In genomic region chr2:55841521-55841920, GRCm38 (mm10) we compare ENCODE assay signal across 9 mouse cellular contexts.
DNase-seq lines count a peak whose midpoint lies in the region; ATAC-seq lines count a peak whose summit lies in the region.
"Had no signal": no experiment of that assay in that cellular context is flagged by ENCODE, and none has a peak within 500 bp of the region (broad histone marks: within the 10 kb centered on the region; RNA-seq: fewer than 3 reads in every experiment).

No protein-coding gene starts in this region.

- 49% methylated on average over 1 of the region's 1 CpGs for WGBS in forebrain, embryonic 14.5 days
- 56% methylated on average over 1 of the region's 1 CpGs for WGBS in forebrain, embryonic 13.5 days
- 42% methylated on average over 1 of the region's 1 CpGs for WGBS in midbrain, embryonic 11.5 days
- 55% methylated on average over 1 of the region's 1 CpGs for WGBS in midbrain, embryonic 15.5 days
- WGBS in embryonic facial prominence, embryonic 11.5 days, result 50% methylated on average over 1 of the region's 1 CpGs

- no peaks in the 10 kb centered on the region for H3K36me3 ChIP-seq in forebrain, embryonic 14.5 days (ENCODE audit: control insufficient read depth, insufficient read depth, low read length)
- H3K36me3 ChIP-seq in forebrain, embryonic 13.5 days (ENCODE audit: poor library complexity, severe bottlenecking), result no peaks in the 10 kb centered on the region
- H3K36me3 ChIP-seq in midbrain, embryonic 11.5 days (ENCODE audit: control insufficient read depth, insufficient read depth, low read length), result no peaks in the 10 kb centered on the region
- H3K36me3 ChIP-seq in midbrain, embryonic 15.5 days (replicated peaks), result no peaks in the 10 kb centered on the region
- H3K36me3 ChIP-seq in embryonic facial prominence, embryonic 11.5 days (replicated peaks; ENCODE audit: control insufficient read depth, insufficient read depth, low read depth, low read length), result no peaks in the 10 kb centered on the region
- H3K36me3 ChIP-seq: liver, embryonic 13.5 days had no signal

- DNase-seq in forebrain, embryonic 14.5 days (ENCODE audit: low spot score), result peak; percentile 38
- DNase-seq in midbrain, embryonic 11.5 days (ENCODE audit: low spot score, missing footprints), result peak; percentile 79
- peak; percentile 12 for DNase-seq in embryonic facial prominence, embryonic 11.5 days (ENCODE audit: low spot score)
- peak; percentile 7 to 31 for DNase-seq in left cerebral cortex, postnatal 14 days (ENCODE audit: low spot score in 2 of 2)
- no peak for DNase-seq in spleen, postnatal 4 days (ENCODE audit: low spot score in 2 of 2)
- DNase-seq: liver, embryonic 13.5 days had no signal

- no peak for ATAC-seq in forebrain, embryonic 14.5 days
- no peak for ATAC-seq in forebrain, embryonic 13.5 days
- ATAC-seq in midbrain, embryonic 11.5 days (ENCODE audit: low FRiP score), result no peak
- ATAC-seq in midbrain, embryonic 15.5 days (replicated peaks), result no peak
- no peak for ATAC-seq in embryonic facial prominence, embryonic 11.5 days (replicated peaks; ENCODE audit: insufficient number of reproducible peaks, low FRiP score, low TSS enrichment, low read depth)
- no peak for ATAC-seq in granulocyte monocyte progenitor cell, adult 5-6 weeks (replicated peaks; ENCODE audit: poor library complexity, severe bottlenecking)

- no peak overlapping the region for H3K4me3 ChIP-seq in forebrain, embryonic 14.5 days (ENCODE audit: low read depth, low read length)
- H3K4me3 ChIP-seq in forebrain, embryonic 13.5 days, result no peak overlapping the region
- H3K4me3 ChIP-seq in midbrain, embryonic 11.5 days (ENCODE audit: low read depth, low read length), result no peak overlapping the region
- no peak overlapping the region for H3K4me3 ChIP-seq in midbrain, embryonic 15.5 days
- H3K4me3 ChIP-seq in embryonic facial prominence, embryonic 11.5 days (ENCODE audit: low read depth, low read length), result no peak overlapping the region
- H3K4me3 ChIP-seq: liver, embryonic 13.5 days had no signal

- no peaks in the 10 kb centered on the region for H3K27me3 ChIP-seq in forebrain, embryonic 14.5 days (replicated peaks; ENCODE audit: control insufficient read depth, insufficient read depth, low read length)
- no peaks in the 10 kb centered on the region for H3K27me3 ChIP-seq in forebrain, embryonic 13.5 days
- H3K27me3 ChIP-seq in midbrain, embryonic 11.5 days (ENCODE audit: control insufficient read depth, insufficient read depth, low read length), result no peaks in the 10 kb centered on the region
- H3K27me3 ChIP-seq in midbrain, embryonic 15.5 days (replicated peaks), result no peaks in the 10 kb centered on the region
- H3K27me3 ChIP-seq in embryonic facial prominence, embryonic 11.5 days (ENCODE audit: control insufficient read depth, insufficient read depth, low read length), result no peaks in the 10 kb centered on the region
- H3K27me3 ChIP-seq: liver, embryonic 13.5 days had no signal

- no peaks in the 10 kb centered on the region for H3K9me3 ChIP-seq in forebrain, embryonic 14.5 days (replicated peaks; ENCODE audit: control insufficient read depth, low read length)
- H3K9me3 ChIP-seq in forebrain, embryonic 13.5 days (replicated peaks), result no peaks in the 10 kb centered on the region
- H3K9me3 ChIP-seq in midbrain, embryonic 11.5 days (ENCODE audit: control insufficient read depth, low read length), result no peaks in the 10 kb centered on the region
- H3K9me3 ChIP-seq in midbrain, embryonic 15.5 days, result no peaks in the 10 kb centered on the region
- no peaks in the 10 kb centered on the region for H3K9me3 ChIP-seq in embryonic facial prominence, embryonic 11.5 days (replicated peaks; ENCODE audit: control insufficient read depth, low read length)
- H3K9me3 ChIP-seq: liver, embryonic 13.5 days had no signal

- intact Hi-C loops in left cerebral cortex, postnatal 14 days (cut with DNase I), result loop anchor here (5.0 kb wide), 1 partner anchor 534 kb away; no protein-coding TSS in a partner anchor

- no peak overlapping the region for H3K27ac ChIP-seq in forebrain, embryonic 14.5 days (ENCODE audit: low read depth, low read length)
- no peak overlapping the region for H3K27ac ChIP-seq in forebrain, embryonic 13.5 days
- H3K27ac ChIP-seq in midbrain, embryonic 11.5 days (ENCODE audit: low read depth, low read length), result no peak overlapping the region
- no peak overlapping the region for H3K27ac ChIP-seq in midbrain, embryonic 15.5 days
- H3K27ac ChIP-seq in embryonic facial prominence, embryonic 11.5 days (replicated peaks; ENCODE audit: low read depth, low read length), result no peak overlapping the region
- H3K27ac ChIP-seq: liver, embryonic 13.5 days had no signal

- no peak overlapping the region for H3K4me2 ChIP-seq in forebrain, embryonic 14.5 days (ENCODE audit: low read length)
- no peak overlapping the region for H3K4me2 ChIP-seq in forebrain, embryonic 13.5 days
- no peak overlapping the region for H3K4me2 ChIP-seq in midbrain, embryonic 11.5 days
- no peak overlapping the region for H3K4me2 ChIP-seq in midbrain, embryonic 15.5 days
- no peak overlapping the region for H3K4me2 ChIP-seq in embryonic facial prominence, embryonic 11.5 days (ENCODE audit: low read depth, low read length)
- H3K4me2 ChIP-seq: liver, embryonic 13.5 days had no signal

- no peaks in the 10 kb centered on the region for H3K4me1 ChIP-seq in forebrain, embryonic 14.5 days (ENCODE audit: control insufficient read depth, insufficient read depth, low read length)
- no peaks in the 10 kb centered on the region for H3K4me1 ChIP-seq in forebrain, embryonic 13.5 days
- no peaks in the 10 kb centered on the region for H3K4me1 ChIP-seq in midbrain, embryonic 11.5 days (ENCODE audit: control insufficient read depth, insufficient read depth, low read length)
- H3K4me1 ChIP-seq in midbrain, embryonic 15.5 days, result no peaks in the 10 kb centered on the region
- H3K4me1 ChIP-seq in embryonic facial prominence, embryonic 11.5 days (ENCODE audit: control insufficient read depth, insufficient read depth, low read length), result no peaks in the 10 kb centered on the region
- H3K4me1 ChIP-seq: liver, embryonic 13.5 days had no signal

- H3K9ac ChIP-seq in forebrain, embryonic 14.5 days (ENCODE audit: low read length), result no peak overlapping the region
- no peak overlapping the region for H3K9ac ChIP-seq in forebrain, embryonic 13.5 days
- H3K9ac ChIP-seq in midbrain, embryonic 11.5 days (ENCODE audit: low read length), result no peak overlapping the region
- no peak overlapping the region for H3K9ac ChIP-seq in midbrain, embryonic 15.5 days
- no peak overlapping the region for H3K9ac ChIP-seq in embryonic facial prominence, embryonic 11.5 days (replicated peaks; ENCODE audit: low read length)
- H3K9ac ChIP-seq: liver, embryonic 13.5 days had no signal

Comparison
In these comparisons a context has a peak if more than half of its experiments do, and no peak if none do; other contexts are left out.
1. DNase-seq: peak in forebrain, embryonic 14.5 days (single experiment), midbrain, embryonic 11.5 days (single experiment), embryonic facial prominence, embryonic 11.5 days (single experiment) and left cerebral cortex, postnatal 14 days (2 of 2); none in spleen, postnatal 4 days (0 of 2).